Mouse (Mus musculus): Measurements from ENCODE around the gene Arid5a. TPM values are rescaled to one million over a fixed set of nuclear protein-coding genes. Genes with fewer than 3 reads are reported as not detected.

The Arid5a gene
- polyA plus RNA-seq, 1 experiment, result 12.7 TPM

- Histone ChIP-seq H3K27ac (ENCODE audit: insufficient read depth, low read depth, low read length) (no peak overlapping the region), H3K4me1 (ENCODE audit: control insufficient read depth, insufficient read depth, low read length) (no peaks in the 10 kb centered on the region; the same call in 1 of the 2 replicates), H3K4me3 (ENCODE audit: insufficient read depth, low read length) (no peak overlapping the region)
- TF ChIP-seq POLR2A (IDR thresholded peaks at IDR 0.05; ENCODE audit: borderline replicate concordance, low read depth, low read length) (no peak), CTCF (IDR thresholded peaks at IDR 0.05; ENCODE audit: low read depth, low read length) (no peak)
These were observed 25.7 kb upstream of the Arid5a start for GRCm38 (mm10) chr1:36281849-36282248.

DNA sequence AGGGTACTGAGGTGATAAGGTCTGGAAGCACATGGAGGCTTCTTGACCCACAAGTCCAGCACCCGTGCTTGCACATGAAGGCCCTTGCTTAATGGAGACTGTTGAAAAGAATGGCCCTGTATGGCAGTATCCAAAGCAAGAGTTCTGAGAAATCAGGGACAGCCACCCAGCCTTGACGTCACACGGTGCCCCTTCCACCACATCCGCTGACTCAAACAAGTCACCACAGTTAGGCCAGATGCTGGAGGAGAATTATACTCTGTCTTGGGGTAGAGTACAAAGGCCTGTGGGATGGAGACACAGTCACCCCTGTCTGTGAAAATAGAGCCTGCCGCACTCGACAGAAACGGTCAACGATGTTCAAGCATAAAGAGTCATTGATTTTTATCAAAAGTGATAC is 14.1 kb upstream of the Arid5a start:
- H3K27ac ChIP-seq (ENCODE audit: insufficient read depth, low read depth, low read length), result no peak overlapping the region
- H3K4me1 ChIP-seq (ENCODE audit: control insufficient read depth, insufficient read depth, low read length), result peaks cover 12% of the 10 kb centered on the region
- no peak overlapping the region for H3K4me3 ChIP-seq (ENCODE audit: insufficient read depth, low read length)
- TF ChIP-seq POLR2A (IDR thresholded peaks at IDR 0.05; ENCODE audit: borderline replicate concordance, low read depth, low read length) (no peak), CTCF (IDR thresholded peaks at IDR 0.05; ENCODE audit: low read depth, low read length) (no peak)

GRCm38 (mm10) chr1:36294402-36294801 is 13.1 kb upstream of the Arid5a start:
- H3K4me3 ChIP-seq (ENCODE audit: insufficient read depth, low read length), result no peak overlapping the region
- H3K27ac ChIP-seq (ENCODE audit: insufficient read depth, low read depth, low read length), result no peak overlapping the region
- TF ChIP-seq POLR2A (IDR thresholded peaks at IDR 0.05; ENCODE audit: borderline replicate concordance, low read depth, low read length) (no peak), CTCF (IDR thresholded peaks at IDR 0.05; ENCODE audit: low read depth, low read length) (no peak)
- peaks cover 12% of the 10 kb centered on the region for H3K4me1 ChIP-seq (ENCODE audit: control insufficient read depth, insufficient read depth, low read length)

DNA sequence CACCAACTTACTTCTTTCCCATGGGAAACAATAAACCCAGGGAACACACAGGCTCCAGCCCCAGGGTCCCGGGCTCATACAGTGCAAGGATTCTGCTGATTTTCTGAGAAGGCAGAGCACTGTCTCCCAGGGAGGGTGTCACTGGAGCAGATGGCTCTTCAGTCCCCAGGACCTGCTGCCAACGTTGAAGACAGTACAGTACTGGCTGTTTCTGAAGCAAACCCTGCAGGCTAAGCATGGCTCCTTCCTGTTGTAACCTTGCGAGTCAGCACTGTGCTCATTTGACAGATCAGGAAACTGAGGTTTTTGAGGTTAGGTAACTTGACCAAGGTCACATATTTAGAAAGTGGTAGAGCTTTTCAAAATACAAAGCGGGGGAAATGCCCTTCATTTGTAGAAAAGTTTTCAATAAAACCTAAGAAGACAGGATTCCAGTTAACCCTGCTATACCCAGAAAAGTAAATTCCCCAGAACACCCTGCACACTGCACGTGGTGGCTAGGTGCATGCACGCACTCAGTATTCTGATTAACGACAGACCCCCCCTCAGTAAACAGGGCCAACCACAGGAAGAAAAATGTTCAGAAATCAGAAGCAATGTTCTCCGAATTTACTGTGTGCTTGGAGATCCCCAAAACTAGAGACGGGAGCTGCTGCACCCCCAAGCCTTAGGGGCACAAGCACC is 10.9 kb upstream of the Arid5a start:
- TF ChIP-seq CTCF (IDR thresholded peaks at IDR 0.05; ENCODE audit: low read depth, low read length), result no peak
- TF ChIP-seq POLR2A (IDR thresholded peaks at IDR 0.05; ENCODE audit: borderline replicate concordance, low read depth, low read length), result no peak
- no peak overlapping the region for H3K27ac ChIP-seq (ENCODE audit: insufficient read depth, low read depth, low read length)
- H3K4me1 ChIP-seq (ENCODE audit: control insufficient read depth, insufficient read depth, low read length), result peaks cover 12% of the 10 kb centered on the region
- no peak overlapping the region for H3K4me3 ChIP-seq (ENCODE audit: insufficient read depth, low read length)

GRCm38 (mm10) chr1:36298107-36298506 is 9.4 kb upstream of the Arid5a start:
- TF ChIP-seq POLR2A (IDR thresholded peaks at IDR 0.05; ENCODE audit: borderline replicate concordance, low read depth, low read length), result no peak
- no peak for TF ChIP-seq CTCF (IDR thresholded peaks at IDR 0.05; ENCODE audit: low read depth, low read length)
- Histone ChIP-seq H3K4me1 (ENCODE audit: control insufficient read depth, insufficient read depth, low read length) (peaks cover 12% of the 10 kb centered on the region), H3K4me3 (ENCODE audit: insufficient read depth, low read length) (no peak overlapping the region), H3K27ac (ENCODE audit: insufficient read depth, low read depth, low read length) (no peak overlapping the region)

GRCm38 (mm10) chr1:36299126-36299525 is 8.4 kb upstream of the Arid5a start:
- Histone ChIP-seq H3K27ac (ENCODE audit: insufficient read depth, low read depth, low read length) (no peak overlapping the region), H3K4me1 (ENCODE audit: control insufficient read depth, insufficient read depth, low read length) (peaks cover 15% of the 10 kb centered on the region), H3K4me3 (ENCODE audit: insufficient read depth, low read length) (no peak overlapping the region)
- TF ChIP-seq POLR2A (IDR thresholded peaks at IDR 0.05; ENCODE audit: borderline replicate concordance, low read depth, low read length) (no peak), CTCF (IDR thresholded peaks at IDR 0.05; ENCODE audit: low read depth, low read length) (no peak)

DNA sequence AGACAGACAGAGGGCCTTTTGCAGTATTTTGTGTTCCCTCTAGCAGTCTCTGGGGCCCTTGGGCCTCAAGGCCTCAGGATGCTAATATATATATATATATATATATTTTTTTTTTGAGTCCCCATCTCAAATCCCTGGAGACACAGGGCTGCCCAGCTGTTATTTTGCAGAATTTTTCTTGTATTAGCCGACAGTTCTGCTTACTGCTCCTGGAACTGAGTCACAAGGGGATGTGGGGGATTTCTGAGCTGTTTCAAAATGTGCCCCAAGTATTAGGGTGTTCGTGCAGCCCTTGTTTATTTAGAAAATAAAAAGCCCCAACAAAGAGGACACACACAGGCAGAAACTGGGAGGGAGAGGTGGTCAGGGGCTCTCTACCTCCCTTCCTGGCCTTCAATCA is 7.9 kb upstream of the Arid5a start:
- H3K27ac ChIP-seq (ENCODE audit: insufficient read depth, low read depth, low read length), result no peak overlapping the region
- no peak overlapping the region for H3K4me3 ChIP-seq (ENCODE audit: insufficient read depth, low read length)
- no peak for TF ChIP-seq POLR2A (IDR thresholded peaks at IDR 0.05; ENCODE audit: borderline replicate concordance, low read depth, low read length)
- peaks cover 15% of the 10 kb centered on the region for H3K4me1 ChIP-seq (ENCODE audit: control insufficient read depth, insufficient read depth, low read length)

GRCm38 (mm10) chr1:36300486-36300885 is 7.0 kb upstream of the Arid5a start:
- peaks cover 15% of the 10 kb centered on the region for H3K4me1 ChIP-seq (ENCODE audit: control insufficient read depth, insufficient read depth, low read length)
- TF ChIP-seq CTCF (IDR thresholded peaks at IDR 0.05; ENCODE audit: low read depth, low read length) (no peak), POLR2A (IDR thresholded peaks at IDR 0.05; ENCODE audit: borderline replicate concordance, low read depth, low read length) (no peak)
- H3K4me3 ChIP-seq (ENCODE audit: insufficient read depth, low read length), result no peak overlapping the region
- H3K27ac ChIP-seq (ENCODE audit: insufficient read depth, low read depth, low read length), result no peak overlapping the region

DNA sequence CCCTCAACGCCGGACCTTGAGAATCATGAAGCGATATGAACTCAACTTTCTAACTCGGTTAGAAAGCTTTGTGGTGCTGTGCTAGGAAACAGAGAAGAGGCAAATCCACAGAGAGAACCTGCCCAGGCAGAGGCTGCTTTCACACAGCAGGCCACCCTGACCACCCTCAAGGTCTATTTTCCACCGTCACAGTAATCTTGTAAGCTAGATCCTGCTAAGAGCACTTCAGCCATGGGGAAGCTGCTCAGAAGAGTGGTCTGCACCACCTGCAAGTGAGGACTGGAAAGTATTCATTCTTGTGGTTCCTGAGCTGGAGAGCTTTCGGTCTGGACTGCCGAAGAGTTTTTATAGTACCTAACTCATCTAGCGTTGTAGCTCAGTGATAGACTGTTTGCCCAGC is 5.3 kb upstream of the Arid5a start:
- Histone ChIP-seq H3K27ac (ENCODE audit: insufficient read depth, low read depth, low read length) (no peak overlapping the region), H3K4me3 (ENCODE audit: insufficient read depth, low read length) (no peak overlapping the region), H3K4me1 (ENCODE audit: control insufficient read depth, insufficient read depth, low read length) (peaks cover 9% of the 10 kb centered on the region)
- no peak for TF ChIP-seq POLR2A (IDR thresholded peaks at IDR 0.05; ENCODE audit: borderline replicate concordance, low read depth, low read length)
- no peak for TF ChIP-seq CTCF (IDR thresholded peaks at IDR 0.05; ENCODE audit: low read depth, low read length)

GRCm38 (mm10) chr1:36302957-36303356 is 4.6 kb upstream of the Arid5a start:
- Histone ChIP-seq H3K4me3 (ENCODE audit: insufficient read depth, low read length) (peak overlapping the region; percentile 41), H3K4me1 (ENCODE audit: control insufficient read depth, insufficient read depth, low read length) (peaks cover 10% of the 10 kb centered on the region), H3K27ac (ENCODE audit: insufficient read depth, low read depth, low read length) (no peak overlapping the region)
- no peak for TF ChIP-seq CTCF (IDR thresholded peaks at IDR 0.05; ENCODE audit: low read depth, low read length)
- no peak for TF ChIP-seq POLR2A (IDR thresholded peaks at IDR 0.05; ENCODE audit: borderline replicate concordance, low read depth, low read length)
